Mouse (Mus musculus): ENCODE measurements at regions not wholly inside any gene's neighbourhood (a gene's known extent, or its start where the extent isn't known, plus 50 kb on each side); places are given as distances from the start of the nearest gene placed in this dataset.

DNA sequence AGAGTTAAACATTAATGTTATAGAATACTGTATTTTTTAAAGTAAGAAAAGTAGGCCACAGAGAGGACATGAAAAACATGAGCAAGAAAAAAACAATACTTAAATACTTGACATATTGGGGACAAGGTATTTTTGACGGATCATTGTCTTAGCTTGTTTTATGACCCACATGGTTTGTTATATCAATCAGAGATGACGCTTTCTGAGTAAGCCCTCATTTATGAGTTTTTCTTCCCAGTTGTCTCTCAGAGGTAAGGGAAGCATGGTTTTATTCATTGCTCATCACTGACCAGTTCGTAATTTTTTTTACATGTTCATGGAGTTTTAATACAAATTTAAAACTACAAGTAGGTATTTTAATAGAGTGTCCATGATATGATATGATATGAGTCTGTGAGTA is 579.4 kb upstream of the Manea start:
- no peaks in the 10 kb centered on the region for H3K27me3 ChIP-seq (ENCODE audit: control insufficient read depth, insufficient read depth, low read length)

GRCm38 (mm10) chr4:26888514-26888913 is 541.8 kb upstream of the Manea start:
- WGBS, result 73% methylated on average over 2 of the region's 2 CpGs
- H3K4me2 ChIP-seq (ENCODE audit: low read depth, low read length), result no peak overlapping the region
- TF ChIP-seq CTCF (IDR thresholded peaks at IDR 0.05; ENCODE audit: low read depth), result no peak
- no peak for TF ChIP-seq EP300 (IDR thresholded peaks at IDR 0.05; ENCODE audit: low read depth)
- H3K9me3 ChIP-seq (replicated peaks; ENCODE audit: control insufficient read depth, low read length), result no peaks in the 10 kb centered on the region
- DNase-seq (ENCODE audit: low spot score) (no peak), ATAC-seq (ENCODE audit: insufficient read depth, low read depth) (no peak)
- no peaks in the 10 kb centered on the region for H3K36me3 ChIP-seq (replicated peaks; ENCODE audit: control insufficient read depth, insufficient read depth, low read length)
- H3K27me3 ChIP-seq (ENCODE audit: control insufficient read depth, insufficient read depth, low read length), result no peaks in the 10 kb centered on the region
- no peak overlapping the region for H3K9ac ChIP-seq (replicated peaks; ENCODE audit: low read depth, low read length)
- H3K27ac ChIP-seq (ENCODE audit: low read depth), result no peak overlapping the region
- H3K4me3 ChIP-seq (ENCODE audit: low read depth, low read length), result no peak overlapping the region
- no peaks in the 10 kb centered on the region for H3K4me1 ChIP-seq (ENCODE audit: control insufficient read depth, insufficient read depth)

More for the DNA sequence above, 579.4 kb upstream of the Manea start:
- Histone ChIP-seq H3K4me1 (ENCODE audit: control insufficient read depth, insufficient read depth) (no peaks in the 10 kb centered on the region), H3K9ac (replicated peaks; ENCODE audit: low read depth, low read length) (no peak overlapping the region), H3K4me2 (ENCODE audit: low read depth, low read length) (no peak overlapping the region), H3K27ac (ENCODE audit: low read depth) (no peak overlapping the region), H3K36me3 (replicated peaks; ENCODE audit: control insufficient read depth, insufficient read depth, low read length) (no peaks in the 10 kb centered on the region), H3K9me3 (replicated peaks; ENCODE audit: control insufficient read depth, low read length) (no peaks in the 10 kb centered on the region), H3K4me3 (ENCODE audit: low read depth, low read length) (no peak overlapping the region)
- TF ChIP-seq CTCF (IDR thresholded peaks at IDR 0.05; ENCODE audit: low read depth), result no peak
- WGBS, result 77% methylated on average over 3 of the region's 3 CpGs
- ATAC-seq (ENCODE audit: insufficient read depth, low read depth) (no peak), DNase-seq (ENCODE audit: low spot score) (no peak)

DNA sequence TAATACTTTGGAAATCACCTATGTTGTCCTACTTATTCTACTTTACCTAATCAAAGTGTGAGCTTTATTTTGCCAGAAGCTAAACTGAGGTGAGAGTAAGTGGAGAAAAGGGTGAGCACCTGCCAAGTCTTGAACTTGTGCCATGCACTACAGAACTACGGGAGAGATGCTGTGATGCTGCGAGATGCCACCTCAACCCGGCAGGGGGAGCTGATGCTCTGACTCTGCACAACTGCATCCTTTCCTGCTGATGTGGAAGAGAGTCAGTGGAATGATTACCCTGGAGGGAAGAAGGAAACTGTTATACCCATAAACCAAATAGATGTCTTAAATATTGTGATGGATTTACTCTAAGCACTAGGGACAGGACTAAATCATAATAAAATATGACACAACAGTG is 532.3 kb upstream of the Manea start:
- Histone ChIP-seq H3K27ac (ENCODE audit: low read depth) (no peak overlapping the region), H3K36me3 (replicated peaks; ENCODE audit: control insufficient read depth, insufficient read depth, low read length) (no peaks in the 10 kb centered on the region), H3K4me1 (ENCODE audit: control insufficient read depth, insufficient read depth) (no peaks in the 10 kb centered on the region), H3K4me2 (ENCODE audit: low read depth, low read length) (no peak overlapping the region), H3K4me3 (ENCODE audit: low read depth, low read length) (no peak overlapping the region), H3K9me3 (replicated peaks; ENCODE audit: control insufficient read depth, low read length) (no peaks in the 10 kb centered on the region), H3K27me3 (ENCODE audit: control insufficient read depth, insufficient read depth, low read length) (no peaks in the 10 kb centered on the region), H3K9ac (replicated peaks; ENCODE audit: low read depth, low read length) (no peak overlapping the region)
- TF ChIP-seq CTCF (IDR thresholded peaks at IDR 0.05; ENCODE audit: low read depth) (peak; percentile 23; the same call in 1 of the 2 replicates), EP300 (IDR thresholded peaks at IDR 0.05; ENCODE audit: low read depth) (no peak)
- 36% methylated on average over 3 of the region's 3 CpGs for WGBS
- ATAC-seq (ENCODE audit: insufficient read depth, low read depth), result no peak
- DNase-seq (ENCODE audit: low spot score), result no peak

GRCm38 (mm10) chr4:26841761-26842160 is 495.1 kb upstream of the Manea start:
- no peaks in the 10 kb centered on the region for H3K36me3 ChIP-seq (replicated peaks; ENCODE audit: control insufficient read depth, insufficient read depth, low read length)
- ATAC-seq (ENCODE audit: insufficient read depth, low read depth) (no peak), DNase-seq (ENCODE audit: low spot score) (no peak)
- no peak overlapping the region for H3K4me2 ChIP-seq (ENCODE audit: low read depth, low read length)
- TF ChIP-seq EP300 (IDR thresholded peaks at IDR 0.05; ENCODE audit: low read depth), result no peak
- no peak for TF ChIP-seq CTCF (IDR thresholded peaks at IDR 0.05; ENCODE audit: low read depth)
- no peaks in the 10 kb centered on the region for H3K27me3 ChIP-seq (ENCODE audit: control insufficient read depth, insufficient read depth, low read length)
- H3K4me3 ChIP-seq (ENCODE audit: low read depth, low read length), result no peak overlapping the region
- H3K9me3 ChIP-seq (replicated peaks; ENCODE audit: control insufficient read depth, low read length), result no peaks in the 10 kb centered on the region
- no peaks in the 10 kb centered on the region for H3K4me1 ChIP-seq (ENCODE audit: control insufficient read depth, insufficient read depth)
- no peak overlapping the region for H3K27ac ChIP-seq (ENCODE audit: low read depth)
- H3K9ac ChIP-seq (replicated peaks; ENCODE audit: low read depth, low read length), result no peak overlapping the region
- 60% methylated on average over 1 of the region's 1 CpGs for WGBS

GRCm38 (mm10) chr4:26800831-26801230 is 454.1 kb upstream of the Manea start:
- Histone ChIP-seq H3K27ac (ENCODE audit: low read depth) (no peak overlapping the region), H3K9ac (replicated peaks; ENCODE audit: low read depth, low read length) (no peak overlapping the region), H3K4me1 (ENCODE audit: control insufficient read depth, insufficient read depth) (no peaks in the 10 kb centered on the region), H3K4me2 (ENCODE audit: low read depth, low read length) (no peak overlapping the region), H3K9me3 (replicated peaks; ENCODE audit: control insufficient read depth, low read length) (no peaks in the 10 kb centered on the region), H3K27me3 (ENCODE audit: control insufficient read depth, insufficient read depth, low read length) (no peaks in the 10 kb centered on the region), H3K36me3 (replicated peaks; ENCODE audit: control insufficient read depth, insufficient read depth, low read length) (no peaks in the 10 kb centered on the region), H3K4me3 (ENCODE audit: low read depth, low read length) (no peak overlapping the region)
- no peak for DNase-seq (ENCODE audit: low spot score)
- ATAC-seq (ENCODE audit: insufficient read depth, low read depth), result no peak
- TF ChIP-seq CTCF (IDR thresholded peaks at IDR 0.05; ENCODE audit: low read depth) (no peak), EP300 (IDR thresholded peaks at IDR 0.05; ENCODE audit: low read depth) (no peak)
- 75% methylated on average over 3 of the region's 3 CpGs for WGBS

- Histone ChIP-seq H3K36me3 (replicated peaks; ENCODE audit: control insufficient read depth, insufficient read depth, low read length) (no peaks in the 10 kb centered on the region), H3K4me2 (ENCODE audit: low read depth, low read length) (no peak overlapping the region), H3K9ac (replicated peaks; ENCODE audit: low read depth, low read length) (no peak overlapping the region), H3K27me3 (ENCODE audit: control insufficient read depth, insufficient read depth, low read length) (no peaks in the 10 kb centered on the region), H3K27ac (ENCODE audit: low read depth) (no peak overlapping the region), H3K9me3 (replicated peaks; ENCODE audit: control insufficient read depth, low read length) (no peaks in the 10 kb centered on the region), H3K4me3 (ENCODE audit: low read depth, low read length) (no peak overlapping the region), H3K4me1 (ENCODE audit: control insufficient read depth, insufficient read depth) (no peaks in the 10 kb centered on the region)
- WGBS, result 56% methylated on average over 1 of the region's 1 CpGs
- no peak for ATAC-seq (ENCODE audit: insufficient read depth, low read depth)
- TF ChIP-seq EP300 (IDR thresholded peaks at IDR 0.05; ENCODE audit: low read depth) (no peak), CTCF (IDR thresholded peaks at IDR 0.05; ENCODE audit: low read depth) (no peak)
- no peak for DNase-seq (ENCODE audit: low spot score)
Measured at GRCm38 (mm10) chr4:26793181-26793824, 446.6 kb upstream of the Manea start.

All from heart, postnatal 0 days (tissue).